Mouse (Mus musculus): ENCODE measurements around the gene Abi2. TPM values are rescaled to one million over a fixed set of nuclear protein-coding genes. Genes with fewer than 3 reads are reported as not detected.
A peak's percentile ranks its signal among the peaks of the same experiment; 100 is the strongest.

The Abi2 gene
- polyA plus RNA-seq, 1 experiment = 89.2 TPM

DNA sequence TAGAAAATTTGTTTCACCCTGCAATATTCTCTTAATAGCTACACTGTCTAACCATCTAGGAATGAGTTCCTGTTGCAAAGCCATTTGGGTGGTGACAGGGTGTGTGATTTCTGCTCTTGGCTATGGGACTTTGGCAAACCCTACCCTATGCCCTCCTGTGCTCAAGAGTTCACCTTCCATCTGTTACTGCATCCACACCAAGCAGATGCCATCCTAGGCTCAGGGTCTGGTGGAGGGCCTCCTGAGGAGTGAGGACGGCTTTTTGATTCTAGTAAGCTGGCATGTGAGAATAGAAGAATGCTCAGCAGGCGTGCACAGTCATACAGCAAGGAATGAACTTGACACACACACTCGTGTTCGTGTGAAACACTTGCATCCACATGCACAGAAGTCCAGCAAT lies 81.1 kb downstream of the Abi2 start:
- DNase-seq (ENCODE audit: low read depth) = peak; percentile 21
- TF ChIP-seq CTCF (IDR thresholded peaks at IDR 0.05; ENCODE audit: borderline replicate concordance, extremely low read depth, insufficient read depth, insufficient read length) (no peak), POLR2A (IDR thresholded peaks at IDR 0.05; ENCODE audit: borderline replicate concordance, extremely low read depth, insufficient read depth, insufficient read length, poor library complexity, severe bottlenecking) (no peak)

DNA sequence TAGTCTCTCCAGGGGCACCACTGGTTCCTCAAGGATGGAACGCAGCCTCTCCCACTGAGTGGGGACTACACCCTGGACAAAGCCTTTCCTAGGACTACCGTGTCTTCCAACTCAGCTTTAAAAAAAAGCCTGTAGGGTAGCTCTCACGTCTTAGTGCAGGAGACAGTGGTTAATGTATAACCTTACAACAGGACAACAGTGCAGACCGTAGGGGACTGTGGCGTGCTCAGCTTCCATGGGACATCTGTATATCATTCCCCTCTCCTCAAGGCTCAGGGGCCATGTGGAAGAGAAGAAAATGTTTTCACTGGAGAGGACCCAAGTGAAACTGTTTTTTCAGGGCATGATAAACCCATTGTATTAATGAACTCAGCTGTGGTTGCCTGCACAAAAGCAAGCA lies 83.0 kb downstream of the Abi2 start:
- TF ChIP-seq POLR2A (IDR thresholded peaks at IDR 0.05; ENCODE audit: borderline replicate concordance, extremely low read depth, insufficient read depth, insufficient read length, poor library complexity, severe bottlenecking) (no peak), CTCF (IDR thresholded peaks at IDR 0.05; ENCODE audit: borderline replicate concordance, extremely low read depth, insufficient read depth, insufficient read length) (no peak)
- no peak for DNase-seq (ENCODE audit: low read depth)

DNA sequence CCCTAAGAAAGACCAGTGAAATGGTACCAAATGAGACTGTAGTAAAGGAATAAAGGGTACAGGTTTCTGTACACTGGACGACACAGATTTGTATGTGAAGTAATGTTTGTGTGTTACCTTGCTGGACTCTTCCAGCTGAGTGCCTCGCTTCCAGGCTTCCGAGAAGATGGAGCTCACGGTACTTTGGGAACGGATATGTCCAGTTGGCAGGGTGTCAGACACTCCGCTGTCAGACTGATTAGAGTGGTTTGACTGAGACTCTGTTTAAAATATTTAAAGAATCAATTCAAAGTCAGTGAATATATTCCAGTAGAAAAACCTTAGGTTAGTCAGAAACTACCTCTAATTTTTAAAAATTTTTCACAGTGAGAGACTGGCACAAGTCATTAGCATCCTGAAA lies 84.0 kb downstream of the Abi2 start:
- DNase-seq (ENCODE audit: low read depth) = no peak
- TF ChIP-seq POLR2A (IDR thresholded peaks at IDR 0.05; ENCODE audit: borderline replicate concordance, extremely low read depth, insufficient read depth, insufficient read length, poor library complexity, severe bottlenecking) (no peak), CTCF (IDR thresholded peaks at IDR 0.05; ENCODE audit: borderline replicate concordance, extremely low read depth, insufficient read depth, insufficient read length) (no peak)

DNA sequence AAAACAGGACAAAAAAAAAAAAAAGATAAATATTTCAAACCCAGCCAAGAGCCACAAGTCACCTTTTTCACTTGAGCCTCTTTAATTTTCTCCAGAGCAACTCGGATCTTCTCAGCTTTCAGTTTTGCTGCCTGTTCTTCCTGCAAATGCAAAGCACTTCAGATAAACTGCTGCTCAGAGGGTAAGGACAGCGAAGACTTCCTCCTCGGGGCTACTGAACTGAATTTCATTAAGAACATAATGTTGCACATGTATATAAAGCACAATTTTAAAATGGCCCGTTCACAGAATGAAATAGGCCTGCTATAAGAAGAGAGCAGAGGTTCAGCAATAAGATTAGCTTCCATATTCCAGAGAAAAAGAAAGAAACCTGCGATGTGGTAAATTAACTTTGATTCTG lies 94.0 kb downstream of the Abi2 start:
- no peak for DNase-seq (ENCODE audit: low read depth)
- TF ChIP-seq CTCF (IDR thresholded peaks at IDR 0.05; ENCODE audit: borderline replicate concordance, extremely low read depth, insufficient read depth, insufficient read length) (no peak), POLR2A (IDR thresholded peaks at IDR 0.05; ENCODE audit: borderline replicate concordance, extremely low read depth, insufficient read depth, insufficient read length, poor library complexity, severe bottlenecking) (no peak)

DNA sequence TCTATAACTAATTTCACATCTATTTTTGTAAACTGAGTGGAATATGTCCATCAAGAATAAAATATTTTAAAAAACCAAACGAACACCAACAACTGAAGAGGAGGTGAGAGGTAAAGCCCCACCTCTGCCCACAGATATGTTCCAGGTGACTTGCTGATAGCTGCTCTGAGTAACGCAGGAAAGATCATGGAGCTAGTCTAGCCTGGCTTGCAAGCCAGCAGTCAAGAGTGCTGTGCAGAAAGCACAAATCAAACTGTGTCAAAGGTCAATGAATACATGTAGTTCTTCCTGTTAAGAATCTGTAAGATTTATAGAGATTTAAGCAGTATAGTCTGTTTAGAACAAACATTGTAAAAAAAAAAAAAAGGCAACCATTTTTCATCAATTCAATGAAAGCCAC lies 101.2 kb downstream of the Abi2 start:
- no peak for TF ChIP-seq POLR2A (IDR thresholded peaks at IDR 0.05; ENCODE audit: borderline replicate concordance, extremely low read depth, insufficient read depth, insufficient read length, poor library complexity, severe bottlenecking)
- TF ChIP-seq CTCF (IDR thresholded peaks at IDR 0.05; ENCODE audit: borderline replicate concordance, extremely low read depth, insufficient read depth, insufficient read length) = no peak
- DNase-seq (ENCODE audit: low read depth) = no peak

DNA sequence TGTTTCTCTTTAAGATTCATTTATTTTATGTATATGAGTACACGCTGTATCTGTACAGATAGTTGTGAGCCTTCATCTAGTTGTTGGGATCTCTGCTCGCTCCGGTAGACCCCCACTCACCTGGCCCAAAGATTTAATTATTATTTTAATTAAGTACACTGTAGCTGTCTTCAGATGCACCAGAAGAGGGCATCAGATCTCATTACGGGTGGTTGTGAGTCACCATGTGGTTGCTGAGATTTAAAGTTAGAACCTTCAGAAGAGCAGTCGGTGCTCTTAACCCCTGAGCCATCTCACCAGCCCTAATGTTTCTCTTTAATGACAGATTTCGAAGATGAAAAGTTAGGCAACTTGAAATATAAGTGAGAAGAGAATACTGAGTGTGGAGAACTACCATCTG lies 120.7 kb downstream of the Abi2 start:
- TF ChIP-seq CTCF (IDR thresholded peaks at IDR 0.05; ENCODE audit: borderline replicate concordance, extremely low read depth, insufficient read depth, insufficient read length) (no peak), POLR2A (IDR thresholded peaks at IDR 0.05; ENCODE audit: borderline replicate concordance, extremely low read depth, insufficient read depth, insufficient read length, poor library complexity, severe bottlenecking) (no peak)

DNA sequence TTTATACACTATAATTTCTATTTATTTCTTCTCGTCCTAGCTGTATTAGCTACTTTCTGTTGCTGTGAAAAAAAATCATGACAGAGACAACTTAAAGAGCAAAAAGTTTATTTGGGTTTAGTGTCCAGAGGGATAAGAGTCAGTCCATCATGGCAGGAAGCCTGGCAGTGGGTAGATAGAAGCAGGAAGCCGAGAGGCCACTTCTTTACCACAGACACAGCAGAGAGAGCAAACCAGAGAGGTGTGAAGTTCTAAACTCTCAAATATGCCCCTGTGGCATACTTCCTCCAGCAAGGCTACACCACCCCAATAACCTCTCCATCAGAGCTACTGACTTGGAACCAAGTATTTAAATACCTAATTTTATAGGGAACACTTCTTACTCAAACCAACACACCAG lies 121.2 kb downstream of the Abi2 start:
- no peak for DNase-seq (ENCODE audit: low read depth)

More for the DNA sequence above, 120.7 kb downstream of the Abi2 start:
- no peak for DNase-seq (ENCODE audit: low read depth)

More for the DNA sequence above, 121.2 kb downstream of the Abi2 start:
- no peak for TF ChIP-seq CTCF (IDR thresholded peaks at IDR 0.05; ENCODE audit: borderline replicate concordance, extremely low read depth, insufficient read depth, insufficient read length)
- no peak for TF ChIP-seq POLR2A (IDR thresholded peaks at IDR 0.05; ENCODE audit: borderline replicate concordance, extremely low read depth, insufficient read depth, insufficient read length, poor library complexity, severe bottlenecking)

Other genes starting within 250 kb of the Abi2 start
- gene Nbeal1, start 229.0 kb upstream of the Abi2 start, polyA plus RNA-seq (2012; rRNA removed) = 7.5 and 8.5 TPM in 2 replicates
- gene Cyp20a1, start 66.3 kb upstream of the Abi2 start, polyA plus RNA-seq (2012; rRNA removed) = 11.0 and 13.5 TPM in 2 replicates
- 20.7 and 34.2 TPM in 2 replicates for gene Raph1, start 157.5 kb downstream of the Abi2 start, polyA plus RNA-seq (2012; rRNA removed)